Mouse (Mus musculus) right cerebral cortex, adult 2 months (tissue): ENCODE measurements around the gene Gabrg3.

Source experiments
- DNase-seq, 2 experiments: peaks; one replicate each; pipeline ENCODE4 v3.0.0; 2021 to 2022; ENCODE audit warnings: low spot score in 2 of 2

Gabrg3 gene

GRCm38 (mm10) chr7:57386517-57387340 lies at the start of gene Gabrg3:
Gabrg3 (minus strand) TSS chr7:57387188.
- DNase-seq: peak; percentile 32 to 52

GRCm38 (mm10) chr7:57422675-57423074 lies 35.7 kb upstream of the Gabrg3 start:
- DNase-seq: no peak

GRCm38 (mm10) chr7:57421044-57421443 lies 34.1 kb upstream of the Gabrg3 start:
- DNase-seq: no peak

- no peak for DNase-seq
Observed at GRCm38 (mm10) chr7:57419392-57419791, 32.4 kb upstream of the Gabrg3 start, which contains the start of gene Gabrb3. Gabrb3 (plus strand) TSS chr7:57419692.

- no peak for DNase-seq
Observed at GRCm38 (mm10) chr7:57412896-57413295, 25.9 kb upstream of the Gabrg3 start.

GRCm38 (mm10) chr7:57411163-57411562 lies 24.2 kb upstream of the Gabrg3 start:
- DNase-seq: no peak

- DNase-seq: no peak
Observed at GRCm38 (mm10) chr7:57393551-57393950, 6.6 kb upstream of the Gabrg3 start.

- DNase-seq: peak; percentile 35 to 48
Observed at GRCm38 (mm10) chr7:57390046-57390445, 3.1 kb upstream of the Gabrg3 start.

- no peak for DNase-seq
Observed at GRCm38 (mm10) chr7:57387341-57387654, 310 bp upstream of the Gabrg3 start.

- peak; percentile 51 to 58 for DNase-seq
Observed at GRCm38 (mm10) chr7:57384112-57384511, 2.9 kb downstream of the Gabrg3 start.

- no peak for DNase-seq
Observed at GRCm38 (mm10) chr7:57366013-57366390, 21.0 kb downstream of the Gabrg3 start.

GRCm38 (mm10) chr7:57365134-57366012 lies 21.6 kb downstream of the Gabrg3 start:
- no peak for DNase-seq

GRCm38 (mm10) chr7:57363812-57364211 lies 23.2 kb downstream of the Gabrg3 start:
- DNase-seq: peak in 1 of 2 experiments; percentile 19

GRCm38 (mm10) chr7:57357871-57358540 lies 29.0 kb downstream of the Gabrg3 start:
- DNase-seq: no peak

- peak; percentile 49 to 57 for DNase-seq
Observed at GRCm38 (mm10) chr7:57356565-57357301, 30.3 kb downstream of the Gabrg3 start.

- DNase-seq: no peak
Observed at GRCm38 (mm10) chr7:57348774-57349173, 38.2 kb downstream of the Gabrg3 start.

- no peak for DNase-seq
Observed at GRCm38 (mm10) chr7:57341910-57342309, 45.1 kb downstream of the Gabrg3 start.

GRCm38 (mm10) chr7:57331211-57331610 lies 55.8 kb downstream of the Gabrg3 start:
- DNase-seq: no peak

- DNase-seq: peak; percentile 9 to 23
Observed at GRCm38 (mm10) chr7:57330240-57330639, 56.7 kb downstream of the Gabrg3 start.

GRCm38 (mm10) chr7:57324473-57324872 lies 62.5 kb downstream of the Gabrg3 start:
- DNase-seq: peak in 1 of 2 experiments; percentile 10

- DNase-seq: no peak
Observed at GRCm38 (mm10) chr7:57322086-57322485, 64.9 kb downstream of the Gabrg3 start.
